Mouse (Mus musculus) MEL (cell line): ENCODE data around the gene Col8a2. TPM values are rescaled to one million over a fixed set of nuclear protein-coding genes. Genes with fewer than 3 reads are reported as not detected.
A peak's percentile ranks its signal among the peaks of the same experiment; 100 is the strongest.

Experiments
- DNase-seq: peaks from one replicate; pipeline ENCODE4 v3.0.0; 2011; ENCODE audit warnings: low read depth, low spot score
- H3K27ac ChIP-seq: 2 replicates; pipeline ENCODE4 v1.5.1; 2012; ENCODE audit warnings: low read depth, mild to moderate bottlenecking, control low read depth, low read length, moderate library complexity; ENCODE audit not compliant: control insufficient read depth
- H3K27me3 ChIP-seq, 2 experiments: fragments of 150-350 bp in 1 of 2; sonication (generic) in 1 of 2; 2 replicates each; pipeline ENCODE4 v1.6.1; 2012; ENCODE audit warnings: low read length in 2 of 2, mild to moderate bottlenecking in 2 of 2, improper control_type of control experiment in 1 of 2, moderate library complexity in 1 of 2; ENCODE audit not compliant: insufficient read depth in 2 of 2, control insufficient read depth in 1 of 2
- H3K36me3 ChIP-seq, 2 experiments: 2 replicates each; pipeline ENCODE4 v1.6.1; 2012 to 2014; ENCODE audit warnings: low read length in 2 of 2, improper control_type of control experiment in 1 of 2, inconsistent platforms in 1 of 2, mild to moderate bottlenecking in 1 of 2; ENCODE audit not compliant: insufficient read depth in 2 of 2, control insufficient read depth in 1 of 2
- H3K4me1 ChIP-seq, 2 experiments: fragments of 150-350 bp in 1 of 2; sonication (generic) in 1 of 2; 2 replicates each; pipeline ENCODE4 v1.6.1; 2012; ENCODE audit warnings: low read length in 2 of 2, improper control_type of control experiment in 1 of 2, mild to moderate bottlenecking in 1 of 2; ENCODE audit not compliant: insufficient read depth in 2 of 2, control insufficient read depth in 1 of 2
- H3K4me3 ChIP-seq, 2 experiments: fragments of 150-350 bp in 1 of 2; sonication (generic) in 1 of 2; 2 replicates each; pipeline ENCODE4 v1.5.1; 2012; ENCODE audit warnings: low read depth in 2 of 2, low read length in 2 of 2, mild to moderate bottlenecking in 2 of 2, moderate library complexity in 2 of 2, control low read depth in 1 of 2, improper control_type of control experiment in 1 of 2; ENCODE audit not compliant: control insufficient read depth in 1 of 2, insufficient read depth in 1 of 2
- H3K79me2 ChIP-seq: 2 replicates; pipeline ENCODE4 v1.6.1; 2012; ENCODE audit warnings: mild to moderate bottlenecking, low read length, moderate library complexity; ENCODE audit not compliant: control insufficient read depth, poor library complexity, insufficient read depth
- H3K9ac ChIP-seq: 2 replicates; pipeline ENCODE4 v1.6.1; 2012; ENCODE audit warnings: low read depth, mild to moderate bottlenecking, control low read depth, low read length, moderate library complexity; ENCODE audit not compliant: control insufficient read depth, poor library complexity, severe bottlenecking
- H3K9me3 ChIP-seq: fragments of 150-350 bp; sonication (generic); replicated peaks from 2 replicates; pipeline ENCODE4 v1.6.1; 2012; ENCODE audit warnings: mild to moderate bottlenecking, low read length, improper control_type of control experiment, moderate library complexity; ENCODE audit not compliant: insufficient read depth
- BHLHE40 ChIP-seq: IDR thresholded peaks from 2 replicates; pipeline ENCODE4 v1.6.1; 2012; ENCODE audit warnings: low read depth, mild to moderate bottlenecking, inconsistent platforms, low read length, improper control_type of control experiment, borderline replicate concordance
- CHD1 ChIP-seq: IDR thresholded peaks from 2 replicates; pipeline ENCODE4 v1.6.1; 2012; ENCODE audit warnings: low read depth, mild to moderate bottlenecking, inconsistent platforms, low read length, improper control_type of control experiment
- CHD2 ChIP-seq: IDR thresholded peaks from 2 replicates; pipeline ENCODE4 v1.6.1; 2011; ENCODE audit warnings: low read length, improper control_type of control experiment
- CTCF ChIP-seq, 3 experiments: IDR thresholded peaks in 2 of 3; conservative IDR thresholded peaks in 1 of 3; 2 replicates each; pipeline ENCODE4 v1.5.1; 2011 to 2012; ENCODE audit warnings: low read length in 3 of 3, low read depth in 2 of 3, mild to moderate bottlenecking in 2 of 3, improper control_type of control experiment in 1 of 3, inconsistent platforms in 1 of 3, mixed read lengths in 1 of 3, moderate library complexity in 1 of 3; ENCODE audit not compliant: control insufficient read depth in 1 of 3, insufficient read depth in 1 of 3, poor library complexity in 1 of 3, severe bottlenecking in 1 of 3
- ELF1 ChIP-seq: IDR thresholded peaks from 2 replicates; pipeline ENCODE4 v1.6.1; 2014; ENCODE audit warnings: low read depth, mild to moderate bottlenecking, inconsistent platforms, low read length, improper control_type of control experiment, moderate library complexity
- GABPA ChIP-seq: IDR thresholded peaks from 2 replicates; pipeline ENCODE4 v1.6.1; 2012; ENCODE audit warnings: low read depth, mild to moderate bottlenecking, inconsistent platforms, low read length, improper control_type of control experiment, moderate library complexity
- GATA1 ChIP-seq: IDR thresholded peaks from 2 replicates; pipeline ENCODE4 v1.6.1; 2011; ENCODE audit warnings: low read depth, low read length, improper control_type of control experiment
- HCFC1 ChIP-seq: IDR thresholded peaks from 2 replicates; pipeline ENCODE4 v1.6.1; 2012; ENCODE audit warnings: low read depth, mild to moderate bottlenecking, inconsistent platforms, low read length, improper control_type of control experiment, moderate library complexity
- MAX ChIP-seq: IDR thresholded peaks from 2 replicates; pipeline ENCODE4 v1.6.1; 2011; ENCODE audit warnings: low read length, improper control_type of control experiment
- MAZ ChIP-seq: IDR thresholded peaks from 2 replicates; pipeline ENCODE4 v1.6.1; 2012; ENCODE audit warnings: low read depth, mild to moderate bottlenecking, inconsistent platforms, low read length, improper control_type of control experiment
- MEF2A ChIP-seq: IDR thresholded peaks from 2 replicates; pipeline ENCODE4 v1.6.1; 2014; ENCODE audit warnings: low read depth, mild to moderate bottlenecking, inconsistent platforms, low read length, improper control_type of control experiment; ENCODE audit not compliant: poor library complexity, insufficient replicate concordance, severe bottlenecking; ENCODE audit errors: extremely low read depth
- MXI1 ChIP-seq: IDR thresholded peaks from 2 replicates; pipeline ENCODE4 v1.6.1; 2011; ENCODE audit warnings: mild to moderate bottlenecking, low read depth, low read length, improper control_type of control experiment
- MYB ChIP-seq: IDR thresholded peaks from 2 replicates; pipeline ENCODE4 v1.6.1; 2011; ENCODE audit warnings: mild to moderate bottlenecking, low read depth, low read length, improper control_type of control experiment
- NELFE ChIP-seq: IDR thresholded peaks from 2 replicates; pipeline ENCODE4 v1.6.1; 2011; ENCODE audit warnings: low read depth, low read length, improper control_type of control experiment
- NRF1 ChIP-seq: IDR thresholded peaks from 2 replicates; pipeline ENCODE4 v1.6.1; 2014; ENCODE audit warnings: low read depth, mild to moderate bottlenecking, inconsistent platforms, low read length, improper control_type of control experiment, moderate library complexity; ENCODE audit not compliant: poor library complexity, insufficient read depth, severe bottlenecking
- POLR2AphosphoS2 ChIP-seq: IDR thresholded peaks from 2 replicates; pipeline ENCODE4 v1.6.1; 2011; ENCODE audit warnings: low read length, improper control_type of control experiment
- RAD21 ChIP-seq: IDR thresholded peaks from 2 replicates; pipeline ENCODE4 v1.6.1; 2011; ENCODE audit warnings: mild to moderate bottlenecking, low read depth, low read length, improper control_type of control experiment
- RCOR1 ChIP-seq: IDR thresholded peaks from 2 replicates; pipeline ENCODE4 v1.6.1; 2012; ENCODE audit warnings: low read depth, mild to moderate bottlenecking, inconsistent platforms, low read length, improper control_type of control experiment
- TCF12 ChIP-seq: IDR thresholded peaks from 2 replicates; pipeline ENCODE4 v1.6.1; 2014; ENCODE audit warnings: low read depth, mild to moderate bottlenecking, inconsistent platforms, low read length, improper control_type of control experiment, moderate library complexity
- USF1 ChIP-seq: IDR thresholded peaks from 2 replicates; pipeline ENCODE4 v1.6.1; 2014; ENCODE audit warnings: low read depth, mild to moderate bottlenecking, inconsistent platforms, low read length, improper control_type of control experiment, moderate library complexity
- USF2 ChIP-seq, 2 experiments: IDR thresholded peaks; 2 replicates each; pipeline ENCODE4 v1.6.1; 2011 to 2012; ENCODE audit warnings: improper control_type of control experiment in 2 of 2, low read length in 2 of 2, borderline replicate concordance in 1 of 2, inconsistent platforms in 1 of 2, low read depth in 1 of 2, mild to moderate bottlenecking in 1 of 2; ENCODE audit not compliant: insufficient read depth in 1 of 2
- ZKSCAN1 ChIP-seq: IDR thresholded peaks from 2 replicates; pipeline ENCODE4 v1.6.1; 2012; ENCODE audit warnings: low read depth, mild to moderate bottlenecking, inconsistent platforms, low read length, improper control_type of control experiment, moderate library complexity
- polyA plus RNA-seq, 2 experiments: library from polyadenylated mRNA; stranded (reverse) in 1 of 2; unstranded in 1 of 2; fragments of >175 nt in 1 of 2; fragments of >200 nt in 1 of 2; gene quantifications; 2 replicates each; pipeline versions ENCODE4 v1.2.1 to v1.2.4; 2012; ENCODE audit warnings: low replicate concordance in 2 of 2, low read depth in 1 of 2; ENCODE audit not compliant: insufficient read length in 2 of 2, insufficient read depth in 1 of 2, missing spikeins in 1 of 2
- total RNA-seq: library from RNA; depleted of rRNA; stranded (reverse); fragments of 300-350 nt; gene quantifications from 2 replicates; pipeline ENCODE4 v1.2.3, GENCODE M21; 2012

Gene Col8a2
- total and polyA plus RNA-seq, 3 experiments = not detected

GRCm38 (mm10) chr4:126321854-126322511, 35.4 kb downstream of the Col8a2 start:
- H3K4me1 ChIP-seq = peaks cover 3 to 6% of the 10 kb centered on the region in 2 experiments; a peak in 1 of 4 replicates
- H3K4me3 ChIP-seq = peak overlapping the region in 1 of 2 experiments; percentile 14; a peak in 1 of 4 replicates
- H3K27ac ChIP-seq = no peak overlapping the region
- no peak for DNase-seq
- H3K36me3 ChIP-seq = peaks cover 0 to 4% of the 10 kb centered on the region in 2 experiments; a peak in 2 of 4 replicates
- H3K79me2 ChIP-seq = peaks cover 14% of the 10 kb centered on the region
- H3K9ac ChIP-seq = no peak overlapping the region
- TF ChIP-seq RCOR1 (no peak), CHD2 (no peak), ZKSCAN1 (no peak), USF2 (IDR thresholded peaks at IDR 0.05; ENCODE audit: borderline replicate concordance in 1 of 2, insufficient read depth in 1 of 2, low read depth in 1 of 2, low read length in 2 of 2) (no peak), BHLHE40 (no peak), MAZ (no peak), MXI1 (no peak), MYB (no peak), CTCF (IDR thresholded peaks at IDR 0.05 in 2 of 3, conservative IDR thresholded peaks at IDR 0.05 in 1 of 3; ENCODE audit: control insufficient read depth in 1 of 3, insufficient read depth in 1 of 3, low read depth in 2 of 3, low read length in 3 of 3, poor library complexity in 1 of 3, severe bottlenecking in 1 of 3) (no peak), NELFE (no peak), HCFC1 (no peak), CHD1 (no peak), GATA1 (no peak), TCF12 (no peak), USF1 (no peak), ELF1 (no peak), MAX (no peak), MEF2A (no peak), POLR2AphosphoS2 (no peak)
- no peaks in the 10 kb centered on the region for H3K27me3 ChIP-seq
- H3K9me3 ChIP-seq = no peaks in the 10 kb centered on the region

- peaks cover 3 to 6% of the 10 kb centered on the region in 2 experiments; a peak in 1 of 4 replicates for H3K4me1 ChIP-seq
- TF ChIP-seq NRF1 (no peak), RAD21 (no peak), TCF12 (no peak), BHLHE40 (no peak), GABPA (no peak)
Observed at GRCm38 (mm10) chr4:126322646-126323045, 36.1 kb downstream of the Col8a2 start.

More at GRCm38 (mm10) chr4:126322646-126323045, 36.1 kb downstream of the Col8a2 start:
- Histone ChIP-seq H3K36me3 (peaks cover 0 to 4% of the 10 kb centered on the region in 2 experiments; a peak in 2 of 4 replicates), H3K9me3 (no peaks in the 10 kb centered on the region), H3K4me3 (no peak overlapping the region), H3K79me2 (peaks cover 14% of the 10 kb centered on the region), H3K27me3 (no peaks in the 10 kb centered on the region), H3K27ac (no peak overlapping the region), H3K9ac (no peak overlapping the region)
- DNase-seq = no peak
